Mouse (Mus musculus) ES-E14 (cell line): ENCODE measurements at regions not wholly inside any gene's neighbourhood (a gene's known extent, or its start where the extent isn't known, plus 50 kb on each side); places are given as distances from the start of the nearest gene placed in this dataset.

Experiments used
- DNase-seq: peaks from one replicate; pipeline ENCODE4 v3.0.0-alpha.2; 2013; ENCODE audit warnings: low read depth, low spot score
- H3K27ac ChIP-seq: 2 replicates; pipeline ENCODE4 v1.5.1; 2012; ENCODE audit warnings: low read depth, mild to moderate bottlenecking, low read length, moderate library complexity, mixed read lengths; ENCODE audit not compliant: poor library complexity, insufficient read depth, severe bottlenecking
- H3K36me3 ChIP-seq: 2 replicates; pipeline ENCODE4 v1.6.1; 2012; ENCODE audit warnings: mild to moderate bottlenecking, low read length, moderate library complexity, mixed read lengths; ENCODE audit not compliant: control insufficient read depth, poor library complexity, insufficient read depth, severe bottlenecking
- H3K4me1 ChIP-seq, 2 experiments: fragments of 150-350 bp in 1 of 2; sonication (generic) in 1 of 2; 2 replicates each; pipeline ENCODE4 v1.6.1; 2012; ENCODE audit warnings: low read length in 2 of 2, mild to moderate bottlenecking in 1 of 2, mixed read lengths in 1 of 2; ENCODE audit not compliant: control insufficient read depth in 2 of 2, insufficient read depth in 2 of 2, poor library complexity in 1 of 2
- H3K4me3 ChIP-seq, 2 experiments: fragments of 150-350 bp in 1 of 2; sonication (generic) in 1 of 2; 2 replicates each; pipeline ENCODE4 v1.5.1; 2012; ENCODE audit warnings: low read length in 2 of 2, low read depth in 1 of 2, mild to moderate bottlenecking in 1 of 2, mixed read lengths in 1 of 2; ENCODE audit not compliant: insufficient read depth in 1 of 2, poor library complexity in 1 of 2, severe bottlenecking in 1 of 2
- H3K9ac ChIP-seq: 2 replicates; pipeline ENCODE4 v1.6.1; 2012; ENCODE audit warnings: low read depth, mild to moderate bottlenecking, low read length, mixed read lengths; ENCODE audit not compliant: poor library complexity, insufficient read depth, severe bottlenecking
- H3K9me3 ChIP-seq: fragments of 150-350 bp; sonication (generic); 2 replicates; pipeline ENCODE4 v1.6.1; 2012; ENCODE audit warnings: low read depth, mild to moderate bottlenecking, low read length; ENCODE audit not compliant: control insufficient read depth, insufficient read depth
- CHD2 ChIP-seq: IDR thresholded peaks from 2 replicates; pipeline ENCODE4 v1.6.1; 2014; ENCODE audit warnings: mild to moderate bottlenecking, low read depth, low read length, inconsistent platforms
- HCFC1 ChIP-seq: IDR thresholded peaks from 2 replicates; pipeline ENCODE4 v1.6.1; 2012; ENCODE audit warnings: low read length, inconsistent platforms, borderline replicate concordance; ENCODE audit not compliant: insufficient read depth
- MAFK ChIP-seq: IDR thresholded peaks from 2 replicates; pipeline ENCODE4 v1.6.1; 2014; ENCODE audit warnings: mild to moderate bottlenecking, low read depth, low read length, inconsistent platforms; ENCODE audit not compliant: insufficient read depth
- ZC3H11A ChIP-seq: IDR thresholded peaks from 2 replicates; pipeline ENCODE4 v1.6.1; 2012; ENCODE audit warnings: low read depth, mild to moderate bottlenecking, inconsistent platforms, low read length, borderline replicate concordance
- ZNF384 ChIP-seq: IDR thresholded peaks from 2 replicates; pipeline ENCODE4 v1.6.1; 2012; ENCODE audit warnings: low read depth, low read length, inconsistent platforms
- in situ Hi-C, 2 experiments: fragments of 600-800 bp; cut with MboI; formaldehyde crosslinking; loops; one replicate each; pipeline ENCODE4 v1.15.1; 2025; ENCODE audit warnings: low sequenced_read_pairs in 2 of 2, inconsistent platforms in 1 of 2; ENCODE audit not compliant: unreplicated experiment in 2 of 2

DNA sequence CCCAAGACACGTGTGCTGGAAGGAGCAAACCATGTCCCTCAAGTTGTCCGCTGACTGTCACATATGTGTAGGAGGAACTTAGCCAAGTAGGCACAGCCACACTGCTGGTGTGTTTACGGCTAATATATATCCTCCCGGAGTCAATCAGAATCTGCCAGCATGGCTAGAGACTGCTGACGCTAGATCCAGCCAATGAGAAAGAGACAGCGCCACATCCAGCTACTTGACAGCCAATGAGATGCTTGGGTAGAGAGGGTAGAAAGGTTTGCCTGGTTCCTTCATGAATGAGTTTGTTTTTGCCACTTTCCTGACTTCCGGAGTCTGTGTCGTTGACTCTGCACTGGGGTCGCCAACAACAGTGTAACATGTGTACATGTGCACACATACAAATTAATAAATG, 387.0 kb downstream of the Adam3 start:
- Histone ChIP-seq H3K4me1 (no peaks in the 10 kb centered on the region), H3K27ac (no peak overlapping the region), H3K4me3 (no peak overlapping the region), H3K9me3 (no peaks in the 10 kb centered on the region), H3K9ac (no peak overlapping the region), H3K36me3 (no peaks in the 10 kb centered on the region)
- in situ Hi-C loops: no loop called here
- DNase-seq: no peak
- no peak for TF ChIP-seq ZC3H11A
- TF ChIP-seq HCFC1: no peak
- no peak for TF ChIP-seq MAFK
- TF ChIP-seq CHD2: peak; percentile 87
- no peak for TF ChIP-seq ZNF384

DNA sequence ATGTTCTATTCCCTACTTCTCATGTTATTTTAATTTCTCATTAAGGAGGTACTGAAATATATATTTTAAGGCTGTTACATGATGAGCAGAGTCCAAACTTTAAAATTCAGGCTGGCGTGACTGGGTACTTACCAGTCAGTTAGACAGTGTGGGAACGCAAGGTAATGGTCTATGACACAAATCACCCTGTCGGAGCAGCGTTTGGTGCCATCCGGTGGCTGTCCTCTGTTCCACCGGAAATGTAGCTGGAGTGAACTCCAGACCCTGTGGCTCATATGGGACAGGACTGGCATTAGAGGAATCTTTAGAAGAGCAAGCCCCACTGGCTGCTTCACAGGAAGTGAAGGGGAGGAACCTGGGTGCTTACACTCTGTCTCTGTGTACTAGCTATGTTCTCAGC, 388.0 kb downstream of the Adam3 start:
- DNase-seq: no peak
- Histone ChIP-seq H3K4me1 (no peaks in the 10 kb centered on the region), H3K4me3 (no peak overlapping the region), H3K9ac (no peak overlapping the region), H3K27ac (no peak overlapping the region), H3K36me3 (no peaks in the 10 kb centered on the region), H3K9me3 (no peaks in the 10 kb centered on the region)
- in situ Hi-C loops: no loop called here
- TF ChIP-seq HCFC1: no peak
- no peak for TF ChIP-seq CHD2
- TF ChIP-seq ZC3H11A: no peak; the same call in 1 of the 2 replicates
- no peak for TF ChIP-seq ZNF384
- no peak for TF ChIP-seq MAFK

DNA sequence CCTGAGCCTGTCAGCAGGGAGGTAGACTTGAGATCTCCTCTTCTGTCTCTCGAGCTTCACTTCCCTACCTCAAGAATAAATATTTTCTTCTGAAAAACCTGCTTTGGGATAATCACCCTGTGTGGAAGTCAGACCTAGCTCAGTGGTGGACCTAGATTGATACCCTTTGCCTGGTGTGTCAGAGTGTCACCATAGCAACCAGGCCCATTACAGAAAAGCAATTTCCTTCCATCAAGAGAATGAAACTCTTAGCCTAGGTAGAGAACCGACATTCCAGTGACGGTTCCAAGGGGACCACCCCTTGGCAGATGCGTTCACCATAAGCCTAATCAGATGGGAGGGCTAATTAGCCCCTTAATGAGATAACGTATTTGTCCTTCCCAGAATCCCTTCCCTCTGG, 389.9 kb downstream of the Adam3 start:
- H3K4me3 ChIP-seq: no peak overlapping the region
- TF ChIP-seq ZC3H11A (no peak), MAFK (no peak), HCFC1 (no peak), ZNF384 (no peak), CHD2 (no peak)
- H3K36me3 ChIP-seq: no peaks in the 10 kb centered on the region
- in situ Hi-C loops: no loop called here
- H3K9ac ChIP-seq: no peak overlapping the region
- H3K27ac ChIP-seq: no peak overlapping the region
- no peaks in the 10 kb centered on the region for H3K9me3 ChIP-seq
- H3K4me1 ChIP-seq: no peaks in the 10 kb centered on the region
- DNase-seq: no peak

DNA sequence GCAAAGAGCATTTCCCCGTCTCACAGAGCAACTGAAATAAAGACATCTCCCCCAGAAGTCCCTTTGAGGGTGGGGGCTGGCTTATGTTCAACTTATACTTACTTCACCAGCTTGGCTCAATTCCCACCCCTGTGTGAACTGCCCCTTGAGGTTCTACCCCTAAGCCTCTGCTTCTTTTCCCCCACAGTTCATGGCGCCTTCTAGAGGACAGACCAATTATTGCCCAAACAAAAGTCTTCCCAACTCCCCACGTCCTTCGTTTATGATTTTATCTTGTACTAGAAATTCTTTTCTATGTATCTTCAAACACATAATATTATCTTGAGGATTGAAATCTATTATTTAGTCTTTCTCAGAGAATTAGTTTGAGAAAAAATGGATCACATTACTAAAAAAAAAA, 391.9 kb downstream of the Adam3 start:
- in situ Hi-C loops: no loop called here
- no peak overlapping the region for H3K9ac ChIP-seq
- no peaks in the 10 kb centered on the region for H3K4me1 ChIP-seq
- H3K27ac ChIP-seq: no peak overlapping the region
- TF ChIP-seq MAFK: no peak
- no peak for TF ChIP-seq CHD2
- no peak for TF ChIP-seq ZC3H11A
- TF ChIP-seq ZNF384: no peak
- TF ChIP-seq HCFC1: no peak
- H3K36me3 ChIP-seq: no peaks in the 10 kb centered on the region
- H3K4me3 ChIP-seq: no peak overlapping the region
- H3K9me3 ChIP-seq: no peaks in the 10 kb centered on the region
- no peak for DNase-seq

DNA sequence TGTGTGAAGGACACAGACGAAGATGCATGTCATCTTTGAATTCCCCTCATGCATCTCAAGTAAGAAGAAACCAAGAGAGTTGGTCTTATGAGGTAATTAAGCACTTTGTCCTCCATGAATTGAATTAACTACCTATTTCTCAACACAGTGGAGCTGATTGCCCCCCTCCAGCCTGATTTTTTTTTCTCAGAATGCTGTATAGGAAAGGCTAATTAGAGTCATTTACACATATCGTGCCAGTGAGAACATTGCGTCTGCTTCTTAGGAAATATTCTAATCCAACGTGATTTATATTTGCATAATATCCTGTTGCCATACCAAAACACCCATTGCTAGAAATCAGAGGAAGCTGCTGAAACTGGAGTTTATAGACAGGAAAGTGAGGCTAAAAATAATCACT, 414.8 kb downstream of the Adam3 start:
- Histone ChIP-seq H3K9me3 (no peaks in the 10 kb centered on the region), H3K4me1 (no peaks in the 10 kb centered on the region), H3K27ac (no peak overlapping the region), H3K4me3 (no peak overlapping the region), H3K36me3 (no peaks in the 10 kb centered on the region), H3K9ac (no peak overlapping the region)
- no peak for TF ChIP-seq ZNF384
- TF ChIP-seq CHD2: no peak
- TF ChIP-seq HCFC1: no peak
- no peak for TF ChIP-seq ZC3H11A
- TF ChIP-seq MAFK: no peak
- DNase-seq: no peak
- in situ Hi-C loops: no loop called here
